Mouse (Mus musculus): ENCODE results near the gene Pde6h.

DNA sequence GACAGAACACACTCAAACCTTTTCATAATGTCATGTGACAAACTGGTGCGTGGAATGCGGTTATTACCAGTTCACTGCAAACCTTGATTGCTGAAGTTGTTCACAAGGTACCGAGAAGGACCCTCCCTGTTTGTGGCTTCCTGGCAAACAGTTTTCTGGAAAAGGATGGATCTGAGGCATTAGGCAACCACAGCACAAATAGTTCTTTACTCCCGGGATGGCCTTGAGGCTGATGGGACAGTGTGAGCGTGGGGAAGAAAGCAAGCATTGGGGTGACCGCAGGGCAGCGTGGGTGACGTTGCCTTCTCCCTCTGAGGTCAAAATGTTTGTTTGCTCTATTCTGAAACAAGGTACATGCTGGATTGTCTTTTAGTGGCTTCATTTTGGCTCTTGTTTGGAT, 31.1 kb downstream of the Pde6h start:
- TF ChIP-seq GATA1 (IDR thresholded peaks at IDR 0.05; ENCODE audit: low read length) (no peak), TAL1 (IDR thresholded peaks at IDR 0.05; ENCODE audit: low read length) (no peak)

Data from erythroblast, embryonic 14.5 days (primary cell).